Mouse (Mus musculus): ENCODE data around the gene Tfpt. TPM values are rescaled to one million over a fixed set of nuclear protein-coding genes. Genes with fewer than 3 reads are reported as not detected.
"Not testable (repeated sequence)": the region's sequence is repeated elsewhere in the genome, so short reads cannot be mapped to it uniquely, and the experiment has no call there.

Gene Tfpt
- polyA plus RNA-seq, 1 experiment from 2014 or later = 17.0 TPM

- Histone ChIP-seq H3K9ac (ENCODE audit: low read length) (no peak overlapping the region), H3K9me3 (replicated peaks; ENCODE audit: control insufficient read depth, low read length) (0 out of 2 replicates have a peak, but pooled peaks cover 2% of the 10 kb centered on the region), H3K27ac (ENCODE audit: low read length) (peak overlapping the region; percentile 43), H3K4me2 (ENCODE audit: low read depth, low read length) (no peak overlapping the region), H3K27me3 (ENCODE audit: control insufficient read depth, insufficient read depth, low read length) (no peaks in the 10 kb centered on the region), H3K4me1 (ENCODE audit: control insufficient read depth, insufficient read depth, low read length) (peaks cover 7% of the 10 kb centered on the region), H3K4me3 (ENCODE audit: low read length) (no peak overlapping the region), H3K36me3 (ENCODE audit: control insufficient read depth, insufficient read depth) (no peaks in the 10 kb centered on the region)
- WGBS = 77% methylated on average over 3 of the region's 3 CpGs
- ATAC-seq (replicated peaks; ENCODE audit: extremely low read depth, insufficient read depth, low FRiP score) = no peak
Measured at GRCm38 (mm10) chr7:3608668-3609067, 21.1 kb downstream of the Tfpt start.

DNA sequence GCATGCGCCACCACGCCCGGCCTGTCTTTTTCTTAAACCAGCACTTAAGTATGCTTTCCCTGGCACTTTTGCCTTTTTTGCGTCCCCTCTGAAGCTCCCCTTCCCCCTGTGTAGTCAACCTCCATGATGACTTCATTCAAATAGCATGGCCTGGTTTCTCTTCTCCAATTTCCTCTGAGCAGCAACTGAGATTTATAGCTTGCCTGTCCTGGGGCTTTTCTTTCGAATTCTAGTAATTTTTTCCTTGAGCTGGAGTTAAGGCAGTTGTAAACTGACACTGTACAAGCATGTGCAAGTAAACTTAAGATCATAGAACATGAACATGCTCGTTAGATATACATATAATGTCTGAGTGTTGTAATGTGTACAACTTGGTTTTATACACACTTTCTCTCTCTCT lies 22.3 kb downstream of the Tfpt start:
- ATAC-seq (replicated peaks; ENCODE audit: extremely low read depth, insufficient read depth, low FRiP score) = no peak
- H3K9me3 ChIP-seq (replicated peaks; ENCODE audit: control insufficient read depth, low read length) = 0 out of 2 replicates have a peak, but pooled peaks cover 2% of the 10 kb centered on the region
- H3K27me3 ChIP-seq (ENCODE audit: control insufficient read depth, insufficient read depth, low read length) = no peaks in the 10 kb centered on the region
- no peak overlapping the region for H3K4me2 ChIP-seq (ENCODE audit: low read depth, low read length)
- no peaks in the 10 kb centered on the region for H3K36me3 ChIP-seq (ENCODE audit: control insufficient read depth, insufficient read depth)
- 79% methylated on average over 6 of the region's 6 CpGs for WGBS
- no peak overlapping the region for H3K9ac ChIP-seq (ENCODE audit: low read length)
- no peak overlapping the region for H3K4me3 ChIP-seq (ENCODE audit: low read length)
- H3K27ac ChIP-seq (ENCODE audit: low read length) = no peak overlapping the region
- peaks cover 7% of the 10 kb centered on the region for H3K4me1 ChIP-seq (ENCODE audit: control insufficient read depth, insufficient read depth, low read length)

DNA sequence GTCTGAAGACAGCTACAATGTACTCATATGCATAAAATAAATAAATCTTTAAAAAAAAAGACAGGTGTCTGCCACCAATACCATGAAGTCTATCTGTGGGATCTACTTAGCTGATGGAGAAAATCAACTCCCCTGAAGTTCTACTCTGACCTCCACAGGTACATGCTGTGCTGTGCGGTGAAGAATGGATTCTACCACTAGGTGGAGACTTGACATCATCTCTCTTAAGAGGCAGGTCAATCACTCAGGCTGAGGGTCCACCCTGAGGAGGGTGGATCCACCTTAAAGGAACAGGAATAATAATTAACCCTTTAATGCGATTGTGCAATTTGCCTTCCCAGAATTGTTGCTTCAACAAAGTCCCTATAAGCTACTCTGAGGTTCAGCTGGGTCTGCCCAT lies 22.9 kb downstream of the Tfpt start:
- Histone ChIP-seq H3K27ac (ENCODE audit: low read length) (no peak overlapping the region), H3K4me2 (ENCODE audit: low read depth, low read length) (no peak overlapping the region), H3K4me1 (ENCODE audit: control insufficient read depth, insufficient read depth, low read length) (peaks cover 7% of the 10 kb centered on the region), H3K9ac (ENCODE audit: low read length) (no peak overlapping the region), H3K4me3 (ENCODE audit: low read length) (no peak overlapping the region), H3K27me3 (ENCODE audit: control insufficient read depth, insufficient read depth, low read length) (no peaks in the 10 kb centered on the region), H3K36me3 (ENCODE audit: control insufficient read depth, insufficient read depth) (no peaks in the 10 kb centered on the region), H3K9me3 (replicated peaks; ENCODE audit: control insufficient read depth, low read length) (0 out of 2 replicates have a peak, but pooled peaks cover 2% of the 10 kb centered on the region)
- WGBS = 17% methylated on average over 2 of the region's 2 CpGs
- ATAC-seq (replicated peaks; ENCODE audit: extremely low read depth, insufficient read depth, low FRiP score) = peak; percentile 68; the same call in 1 of the 2 replicates

DNA sequence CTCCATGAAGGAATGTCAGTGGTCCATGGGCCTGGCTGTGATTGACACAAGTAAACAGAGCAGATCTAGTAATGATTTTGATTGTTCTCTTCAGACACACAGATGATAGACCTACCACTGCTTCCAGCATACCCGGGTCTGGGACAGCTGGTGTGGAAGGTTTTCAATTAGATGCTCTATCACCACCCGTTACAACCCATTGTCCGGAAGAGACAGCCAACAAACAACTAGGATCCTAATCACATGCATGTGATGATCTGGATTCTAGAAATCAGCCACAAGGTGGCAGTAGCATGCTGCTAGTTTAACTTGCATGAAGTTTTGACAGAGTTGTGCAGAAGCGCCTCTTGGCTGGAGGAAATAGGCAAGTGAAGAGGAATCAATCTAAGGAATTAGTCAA lies 28.6 kb downstream of the Tfpt start:
- H3K27me3 ChIP-seq (ENCODE audit: control insufficient read depth, insufficient read depth, low read length) = no peaks in the 10 kb centered on the region
- WGBS = 5% methylated on average over 4 of the region's 4 CpGs
- 0 out of 2 replicates have a peak, but pooled peaks cover 2% of the 10 kb centered on the region for H3K9me3 ChIP-seq (replicated peaks; ENCODE audit: control insufficient read depth, low read length)
- ATAC-seq (replicated peaks; ENCODE audit: extremely low read depth, insufficient read depth, low FRiP score) = no peak
- H3K27ac ChIP-seq (ENCODE audit: low read length) = no peak overlapping the region
- H3K9ac ChIP-seq (ENCODE audit: low read length) = no peak overlapping the region
- no peak overlapping the region for H3K4me2 ChIP-seq (ENCODE audit: low read depth, low read length)
- no peaks in the 10 kb centered on the region for H3K36me3 ChIP-seq (ENCODE audit: control insufficient read depth, insufficient read depth)
- no peak overlapping the region for H3K4me3 ChIP-seq (ENCODE audit: low read length)
- no peaks in the 10 kb centered on the region for H3K4me1 ChIP-seq (ENCODE audit: control insufficient read depth, insufficient read depth, low read length)

DNA sequence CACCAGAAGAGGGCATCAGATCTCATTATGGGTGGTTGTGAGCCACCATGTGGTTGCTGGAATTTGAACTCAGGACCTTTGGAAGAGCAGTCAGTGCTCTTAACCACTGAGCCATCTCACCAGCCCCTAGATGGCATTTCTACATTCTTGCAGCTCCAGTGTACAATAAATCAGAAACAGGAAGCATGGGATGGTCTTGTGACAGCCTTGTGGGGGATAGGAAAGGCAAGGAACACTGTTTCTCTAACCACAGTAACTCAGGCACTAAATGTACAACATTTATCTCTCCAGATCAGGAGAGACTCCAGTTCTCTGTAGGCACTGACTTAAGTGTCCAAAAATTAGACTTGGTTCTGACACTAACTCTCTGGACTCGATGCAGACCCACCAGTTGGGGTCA lies 32.0 kb downstream of the Tfpt start:
- not testable (repeated sequence) for H3K4me3 ChIP-seq (ENCODE audit: low read length); H3K9ac ChIP-seq (ENCODE audit: low read length); H3K27ac ChIP-seq (ENCODE audit: low read length); H3K9me3 ChIP-seq (replicated peaks; ENCODE audit: control insufficient read depth, low read length); H3K4me1 ChIP-seq (ENCODE audit: control insufficient read depth, insufficient read depth, low read length); H3K27me3 ChIP-seq (ENCODE audit: control insufficient read depth, insufficient read depth, low read length); H3K4me2 ChIP-seq (ENCODE audit: low read depth, low read length); ATAC-seq (replicated peaks; ENCODE audit: extremely low read depth, insufficient read depth, low FRiP score); H3K36me3 ChIP-seq (ENCODE audit: control insufficient read depth, insufficient read depth)
- WGBS = 57% methylated on average over 1 of the region's 1 CpGs

- Histone ChIP-seq H3K4me2 (ENCODE audit: low read depth, low read length) (peak overlapping the region; percentile 46), H3K4me3 (ENCODE audit: low read length) (peak overlapping the region; percentile 19), H3K9me3 (replicated peaks; ENCODE audit: control insufficient read depth, low read length) (no peaks in the 10 kb centered on the region), H3K9ac (ENCODE audit: low read length) (peak overlapping the region; percentile 21; the same call in 1 of the 2 replicates), H3K27ac (ENCODE audit: low read length) (no peak overlapping the region), H3K4me1 (ENCODE audit: control insufficient read depth, insufficient read depth, low read length) (no peaks in the 10 kb centered on the region), H3K36me3 (ENCODE audit: control insufficient read depth, insufficient read depth) (no peaks in the 10 kb centered on the region), H3K27me3 (ENCODE audit: control insufficient read depth, insufficient read depth, low read length) (no peaks in the 10 kb centered on the region)
- no peak for ATAC-seq (replicated peaks; ENCODE audit: extremely low read depth, insufficient read depth, low FRiP score)
- 12% methylated on average over 9 of the region's 9 CpGs for WGBS
Measured at GRCm38 (mm10) chr7:3595146-3595545, 34.6 kb downstream of the Tfpt start.

GRCm38 (mm10) chr7:3594686-3595085 lies 35.0 kb downstream of the Tfpt start:
- H3K4me2 ChIP-seq (ENCODE audit: low read depth, low read length) = peak overlapping the region; percentile 46
- 10% methylated on average over 5 of the region's 5 CpGs for WGBS

DNA sequence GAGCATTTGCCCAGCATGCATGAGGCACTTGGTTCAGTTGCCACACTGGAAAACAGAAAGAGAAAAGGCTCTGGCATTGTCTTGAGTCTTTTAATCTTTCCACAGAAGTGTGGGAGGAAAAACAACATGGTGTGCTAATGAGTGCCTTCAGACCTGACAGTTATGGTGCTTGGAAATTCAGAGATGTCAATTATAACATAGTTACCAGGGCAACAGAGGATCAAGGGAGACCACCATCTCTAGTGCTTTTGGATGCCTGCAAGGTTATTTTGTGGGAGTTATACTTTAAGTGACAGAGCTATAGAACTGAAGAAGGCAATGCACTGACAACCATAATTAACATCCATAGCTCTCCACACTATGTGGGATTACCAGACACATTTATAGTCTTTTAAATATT lies 35.9 kb downstream of the Tfpt start:
- Histone ChIP-seq H3K4me3 (ENCODE audit: low read length) (no peak overlapping the region), H3K36me3 (ENCODE audit: control insufficient read depth, insufficient read depth) (no peaks in the 10 kb centered on the region), H3K27ac (ENCODE audit: low read length) (no peak overlapping the region), H3K4me2 (ENCODE audit: low read depth, low read length) (no peak overlapping the region), H3K9ac (ENCODE audit: low read length) (no peak overlapping the region), H3K9me3 (replicated peaks; ENCODE audit: control insufficient read depth, low read length) (no peaks in the 10 kb centered on the region), H3K27me3 (ENCODE audit: control insufficient read depth, insufficient read depth, low read length) (no peaks in the 10 kb centered on the region), H3K4me1 (ENCODE audit: control insufficient read depth, insufficient read depth, low read length) (no peaks in the 10 kb centered on the region)
- no peak for ATAC-seq (replicated peaks; ENCODE audit: extremely low read depth, insufficient read depth, low FRiP score)

More at GRCm38 (mm10) chr7:3594686-3595085, 35.0 kb downstream of the Tfpt start:
- H3K4me1 ChIP-seq (ENCODE audit: control insufficient read depth, insufficient read depth, low read length) = no peaks in the 10 kb centered on the region
- no peak overlapping the region for H3K27ac ChIP-seq (ENCODE audit: low read length)
- no peaks in the 10 kb centered on the region for H3K9me3 ChIP-seq (replicated peaks; ENCODE audit: control insufficient read depth, low read length)
- peak overlapping the region; percentile 21; the same call in 1 of the 2 replicates for H3K9ac ChIP-seq (ENCODE audit: low read length)
- no peaks in the 10 kb centered on the region for H3K36me3 ChIP-seq (ENCODE audit: control insufficient read depth, insufficient read depth)
- peak overlapping the region; percentile 19 for H3K4me3 ChIP-seq (ENCODE audit: low read length)
- no peaks in the 10 kb centered on the region for H3K27me3 ChIP-seq (ENCODE audit: control insufficient read depth, insufficient read depth, low read length)
- ATAC-seq (replicated peaks; ENCODE audit: extremely low read depth, insufficient read depth, low FRiP score) = 0 out of 2 replicates have a peak, but pooled peaks have one; percentile 32

- H3K27me3 ChIP-seq (ENCODE audit: control insufficient read depth, insufficient read depth, low read length) = no peaks in the 10 kb centered on the region
- H3K9me3 ChIP-seq (replicated peaks; ENCODE audit: control insufficient read depth, low read length) = no peaks in the 10 kb centered on the region
- H3K27ac ChIP-seq (ENCODE audit: low read length) = no peak overlapping the region
- H3K36me3 ChIP-seq (ENCODE audit: control insufficient read depth, insufficient read depth) = no peaks in the 10 kb centered on the region
- no peak overlapping the region for H3K9ac ChIP-seq (ENCODE audit: low read length)
- ATAC-seq (replicated peaks; ENCODE audit: extremely low read depth, insufficient read depth, low FRiP score) = no peak
- H3K4me1 ChIP-seq (ENCODE audit: control insufficient read depth, insufficient read depth, low read length) = no peaks in the 10 kb centered on the region
- H3K4me2 ChIP-seq (ENCODE audit: low read depth, low read length) = no peak overlapping the region
- WGBS = 64% methylated on average over 1 of the region's 1 CpGs
- no peak overlapping the region for H3K4me3 ChIP-seq (ENCODE audit: low read length)
Measured at GRCm38 (mm10) chr7:3591534-3591933, 38.2 kb downstream of the Tfpt start.
